Mouse (Mus musculus): ENCODE measurements at regions not wholly inside any gene's neighbourhood (a gene's known extent, or its start where the extent isn't known, plus 50 kb on each side); places are given as distances from the start of the nearest gene placed in this dataset.

GRCm38 (mm10) chr9:115361191-115361590 is 51.0 kb upstream of the Stt3b start:
- no peak for DNase-seq (ENCODE audit: extremely low spot score in 1 of 2, low spot score in 1 of 2)

GRCm38 (mm10) chr9:115361881-115362280 is 51.7 kb upstream of the Stt3b start:
- no peak for DNase-seq (ENCODE audit: extremely low spot score in 1 of 2, low spot score in 1 of 2)

GRCm38 (mm10) chr9:115362486-115362885 is 52.3 kb upstream of the Stt3b start:
- DNase-seq (ENCODE audit: extremely low spot score in 1 of 2, low spot score in 1 of 2), result no peak

GRCm38 (mm10) chr9:115364919-115365861 is 55.0 kb upstream of the Stt3b start:
- DNase-seq (ENCODE audit: extremely low spot score in 1 of 2, low spot score in 1 of 2), result no peak

- no peak for DNase-seq (ENCODE audit: extremely low spot score in 1 of 2, low spot score in 1 of 2)
Observed at GRCm38 (mm10) chr9:115367808-115368207, 57.6 kb upstream of the Stt3b start.

- DNase-seq (ENCODE audit: extremely low spot score in 1 of 2, low spot score in 1 of 2), result no peak
Observed at GRCm38 (mm10) chr9:115380276-115380675, 70.1 kb upstream of the Stt3b start.

- no peak for DNase-seq (ENCODE audit: extremely low spot score in 1 of 2, low spot score in 1 of 2)
Observed at GRCm38 (mm10) chr9:115382824-115383475, 72.7 kb upstream of the Stt3b start.

GRCm38 (mm10) chr9:115383935-115384334 is 73.7 kb upstream of the Stt3b start:
- no peak for DNase-seq (ENCODE audit: extremely low spot score in 1 of 2, low spot score in 1 of 2)

GRCm38 (mm10) chr9:115384345-115384744 is 74.1 kb upstream of the Stt3b start:
- no peak for DNase-seq (ENCODE audit: extremely low spot score in 1 of 2, low spot score in 1 of 2)

- no peak for DNase-seq (ENCODE audit: extremely low spot score in 1 of 2, low spot score in 1 of 2)
Observed at GRCm38 (mm10) chr9:115387471-115388360, 77.5 kb upstream of the Stt3b start.

- no peak for DNase-seq (ENCODE audit: extremely low spot score in 1 of 2, low spot score in 1 of 2)
Observed at GRCm38 (mm10) chr9:115388361-115388759, 78.1 kb upstream of the Stt3b start.

GRCm38 (mm10) chr9:115389082-115389481 is 78.9 kb upstream of the Stt3b start:
- no peak for DNase-seq (ENCODE audit: extremely low spot score in 1 of 2, low spot score in 1 of 2)

- DNase-seq (ENCODE audit: extremely low spot score in 1 of 2, low spot score in 1 of 2), result peak in 1 of 2 experiments; percentile 39
Observed at GRCm38 (mm10) chr9:115390880-115391281, 80.7 kb upstream of the Stt3b start.

- no peak for DNase-seq (ENCODE audit: extremely low spot score in 1 of 2, low spot score in 1 of 2)
Observed at GRCm38 (mm10) chr9:115395511-115395910, 85.3 kb upstream of the Stt3b start.

GRCm38 (mm10) chr9:115400461-115400860 is 90.2 kb upstream of the Stt3b start:
- DNase-seq (ENCODE audit: extremely low spot score in 1 of 2, low spot score in 1 of 2), result no peak

- DNase-seq (ENCODE audit: extremely low spot score in 1 of 2, low spot score in 1 of 2), result no peak
Observed at GRCm38 (mm10) chr9:115401405-115402151, 91.4 kb upstream of the Stt3b start.

- no peak for DNase-seq (ENCODE audit: extremely low spot score in 1 of 2, low spot score in 1 of 2)
Observed at GRCm38 (mm10) chr9:115402661-115403060, 92.4 kb upstream of the Stt3b start.

GRCm38 (mm10) chr9:115403354-115403968 is 93.2 kb upstream of the Stt3b start:
- no peak for DNase-seq (ENCODE audit: extremely low spot score in 1 of 2, low spot score in 1 of 2)

GRCm38 (mm10) chr9:115407901-115408470 is 97.8 kb upstream of the Stt3b start:
- no peak for DNase-seq (ENCODE audit: extremely low spot score in 1 of 2, low spot score in 1 of 2)

Data from frontal cortex, adult 2 months (tissue).